Mouse (Mus musculus): Measurements from ENCODE around the gene Wt1.

- no peak for TF ChIP-seq GATA1 (IDR thresholded peaks at IDR 0.05; ENCODE audit: borderline replicate concordance, low read length)
- no peak for TF ChIP-seq FLI1 (IDR thresholded peaks at IDR 0.05; ENCODE audit: low read length)
These were observed 37.2 kb upstream of the Wt1 start for GRCm38 (mm10) chr2:105089083-105089482.
